Mouse (Mus musculus) kidney, adult 2 months (tissue): ENCODE results near the gene Slc25a25.

ENCODE experiments used
- CTCF ChIP-seq: fragments of 200-500 bp; conservative IDR thresholded peaks from 2 replicates; pipeline ENCODE4 v1.5.1; 2011; ENCODE audit warnings: low read depth, mild to moderate bottlenecking, control low read depth, low read length, moderate library complexity, mixed read lengths; ENCODE audit not compliant: insufficient read depth, insufficient read length
- POLR2A ChIP-seq: fragments of 200-500 bp; IDR thresholded peaks from one replicate; pipeline ENCODE4 v1.6.1; 2011; ENCODE audit warnings: low read depth, low read length, control low read depth

- TF ChIP-seq POLR2A (no peak), CTCF (no peak)
Observed at GRCm38 (mm10) chr2:32454633-32455032, 3.4 kb upstream of the Slc25a25 start.
